ENCODE assay signal across 9 mouse cellular contexts in genomic region chr10:95858164-95858563, GRCm38 (mm10). TPM values are rescaled to one million over a fixed set of nuclear protein-coding genes. Genes with fewer than 3 reads are reported as not detected.
DNase-seq lines count a peak whose midpoint lies in the region; ATAC-seq lines count a peak whose summit lies in the region.
"Had no signal": no experiment of that assay in that cellular context is flagged by ENCODE, and none has a peak within 500 bp of the region (broad histone marks: within the 10 kb centered on the region; RNA-seq: fewer than 3 reads in every experiment).

No protein-coding gene starts in this region.

- DNase-seq in adrenal gland, adult 2 months: peak; percentile 7
- DNase-seq in adrenal gland, adult 18-20 months (ENCODE audit: low spot score in 2 of 2): no peak
- peak; percentile 30 for DNase-seq in kidney, postnatal 10 days
- DNase-seq in kidney, adult 18-20 months: no peak
- DNase-seq in urinary bladder, postnatal 14 days (ENCODE audit: low spot score): peak; percentile 10
- DNase-seq in urinary bladder, postnatal 10 days (ENCODE audit: low spot score): no peak
- DNase-seq in lung, postnatal 25 days (ENCODE audit: low spot score): peak; percentile 56

- ATAC-seq in monocyte, adult 5-6 weeks (replicated peaks; ENCODE audit: insufficient number of reproducible peaks, low FRiP score, low TSS enrichment, poor library complexity, severe bottlenecking): no peak; the same call in 1 of the 2 replicates

RNA-seq across cellular contexts. Expression of gene Gm33543, which starts 15.4 kb away (rescaled TPM):
- not detected for total RNA-seq in adrenal gland, adult 2 months (2021)
- not detected in 2 replicates for polyA plus RNA-seq in adrenal gland, adult 2 months (2012; rRNA removed)
- total RNA-seq in adrenal gland, adult 18-20 months (2021): not detected
- not detected in 3 replicates for total RNA-seq in monocyte, adult 5-6 weeks (2017)
- polyA plus RNA-seq: heart, embryonic 14.5 days had no signal

Comparison
In these comparisons a context has a peak if more than half of its experiments do, and no peak if none do; other contexts are left out.
1. DNase-seq: peak in adrenal gland, adult 2 months (single experiment), kidney, postnatal 10 days (single experiment), urinary bladder, postnatal 14 days (single experiment) and lung, postnatal 25 days (single experiment); none in adrenal gland, adult 18-20 months (0 of 2), kidney, adult 18-20 months (single experiment) and urinary bladder, postnatal 10 days (single experiment).